Mouse (Mus musculus) adrenal gland (tissue): Measurements from ENCODE around the gene Spc25.

Experiments used
- intact Hi-C: fragments of 180-260 bp; cut with DNase I; formaldehyde crosslinking; loops from one replicate; pipeline ENCODE4 v1.15.1; 2025

The Spc25 gene

GRCm38 (mm10) chr2:69187990-69188389, 18.0 kb downstream of the Spc25 start:
- intact Hi-C loops = no loop called here

GRCm38 (mm10) chr2:69179721-69180120, 26.3 kb downstream of the Spc25 start:
- intact Hi-C loops = no loop called here

- intact Hi-C loops = no loop called here
These were observed 30.7 kb downstream of the Spc25 start for GRCm38 (mm10) chr2:69175296-69175695.

GRCm38 (mm10) chr2:69170395-69171077, 35.5 kb downstream of the Spc25 start:
- intact Hi-C loops = no loop called here

- intact Hi-C loops = no loop called here
These were observed 47.1 kb downstream of the Spc25 start for GRCm38 (mm10) chr2:69158907-69159306.

- intact Hi-C loops = no loop called here
These were observed 49.7 kb downstream of the Spc25 start for GRCm38 (mm10) chr2:69156283-69156682.

GRCm38 (mm10) chr2:69155861-69156260, 50.1 kb downstream of the Spc25 start:
- intact Hi-C loops = no loop called here

- intact Hi-C loops = no loop called here
These were observed 55.2 kb downstream of the Spc25 start for GRCm38 (mm10) chr2:69150841-69151240.

GRCm38 (mm10) chr2:69149154-69149553, 56.8 kb downstream of the Spc25 start:
- intact Hi-C loops = no loop called here

GRCm38 (mm10) chr2:69148691-69149090, 57.3 kb downstream of the Spc25 start:
- intact Hi-C loops = no loop called here
